Mouse (Mus musculus) spleen, adult 12 weeks (tissue): ENCODE measurements around the gene Olfr1370.
"Not testable (repeated sequence)": the region's sequence is repeated elsewhere in the genome, so short reads cannot be mapped to it uniquely, and the experiment has no call there.

ENCODE experiments used
- DNase-seq: peaks from one replicate; pipeline ENCODE4 v3.0.0; 2022; ENCODE audit warnings: low spot score

The Olfr1370 gene

GRCm38 (mm10) chr13:21074847-21075246 is at the start of gene Olfr1370:
Olfr1370 (minus strand) TSS chr13:21074947.
- DNase-seq, result no peak

- DNase-seq, result no peak
Measured at GRCm38 (mm10) chr13:21114121-21114520, 39.4 kb upstream of the Olfr1370 start.

GRCm38 (mm10) chr13:21111183-21111582 is 36.4 kb upstream of the Olfr1370 start, which contains the start of gene Olfr1369-ps1:
Olfr1369-ps1 (plus strand) TSS chr13:21111483.
- DNase-seq, result not testable (repeated sequence)

GRCm38 (mm10) chr13:21110441-21110840 is 35.7 kb upstream of the Olfr1370 start:
- no peak for DNase-seq

GRCm38 (mm10) chr13:21109759-21110158 is 35.0 kb upstream of the Olfr1370 start:
- no peak for DNase-seq

GRCm38 (mm10) chr13:21082686-21083085 is 7.9 kb upstream of the Olfr1370 start:
- DNase-seq, result no peak

GRCm38 (mm10) chr13:21066021-21066420 is 8.7 kb downstream of the Olfr1370 start:
- DNase-seq, result no peak

- DNase-seq, result no peak
Measured at GRCm38 (mm10) chr13:21050118-21050517, 24.6 kb downstream of the Olfr1370 start.

- DNase-seq, result no peak
Measured at GRCm38 (mm10) chr13:21040589-21041199, 34.1 kb downstream of the Olfr1370 start.

- no peak for DNase-seq
Measured at GRCm38 (mm10) chr13:21035981-21036380, 38.8 kb downstream of the Olfr1370 start.

- no peak for DNase-seq
Measured at GRCm38 (mm10) chr13:21035011-21035410, 39.7 kb downstream of the Olfr1370 start.

- no peak for DNase-seq
Measured at GRCm38 (mm10) chr13:21033176-21033575, 41.6 kb downstream of the Olfr1370 start.

- no peak for DNase-seq
Measured at GRCm38 (mm10) chr13:21024831-21025230, 49.9 kb downstream of the Olfr1370 start.
